Comparison of ENCODE assay signal across 22 mouse cellular contexts in the genomic region with DNA sequence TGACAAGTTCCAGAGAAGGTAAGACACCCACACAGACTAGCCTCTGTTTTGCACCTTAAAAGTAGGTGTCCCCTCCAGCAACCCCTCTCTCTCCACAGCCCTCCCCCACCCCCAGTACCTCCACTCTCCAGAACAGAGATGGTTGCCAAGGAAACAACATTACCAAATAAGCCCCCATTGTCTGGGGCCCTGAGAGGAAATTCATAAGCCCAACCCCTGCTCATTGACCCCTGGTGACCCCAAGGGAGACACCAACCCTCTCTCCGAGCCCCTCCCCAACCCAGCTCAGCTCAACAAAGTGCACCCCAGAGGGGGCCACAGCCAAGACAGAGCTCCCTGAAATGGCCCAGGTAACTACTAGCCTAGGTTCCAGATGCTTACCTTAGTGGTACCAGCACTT.
DNase-seq lines count a peak whose midpoint lies in the region; ATAC-seq and TF ChIP-seq lines count a peak whose summit lies in the region.
"Had no signal": no experiment of that assay in that cellular context is flagged by ENCODE, and none has a peak within 500 bp of the region (broad histone marks: within the 10 kb centered on the region; RNA-seq: fewer than 3 reads in every experiment).

No protein-coding gene starts in this region.

- peaks cover 69% of the 10 kb centered on the region for H3K27me3 ChIP-seq in forebrain, embryonic 10.5 days (ENCODE audit: poor library complexity, severe bottlenecking)
- H3K27me3 ChIP-seq in forebrain, embryonic 15.5 days: peaks cover 5% of the 10 kb centered on the region; the same call in 1 of the 2 replicates

- H3K4me1 ChIP-seq in forebrain, embryonic 10.5 days: peaks cover 45% of the 10 kb centered on the region
- peaks cover 8% of the 10 kb centered on the region; the same call in 1 of the 2 replicates for H3K4me1 ChIP-seq in forebrain, embryonic 15.5 days
- no peaks in the 10 kb centered on the region for H3K4me1 ChIP-seq in lung, adult 2 months (ENCODE audit: control insufficient read depth, insufficient read depth, low read length)

- WGBS in forebrain, embryonic 10.5 days: 10% methylated on average over 1 of the region's 1 CpGs
- WGBS in forebrain, embryonic 15.5 days: 13% methylated on average over 1 of the region's 1 CpGs
- 46% methylated on average over 1 of the region's 1 CpGs for WGBS in lung, adult 2 months

- no peaks in the 10 kb centered on the region for H3K36me3 ChIP-seq in forebrain, embryonic 10.5 days (replicated peaks)
- no peaks in the 10 kb centered on the region for H3K36me3 ChIP-seq in forebrain, embryonic 15.5 days
- H3K36me3 ChIP-seq: embryonic facial prominence, embryonic 12.5 days; forebrain, embryonic 12.5 days; heart, embryonic 12.5 days; hindbrain, embryonic 15.5 days had no signal

- H3K4me2 ChIP-seq in forebrain, embryonic 15.5 days (replicated peaks): no peak overlapping the region
- H3K4me2 ChIP-seq: embryonic facial prominence, embryonic 12.5 days; forebrain, embryonic 12.5 days; heart, embryonic 12.5 days; hindbrain, embryonic 15.5 days had no signal

- no peak for TF ChIP-seq POLR2A in lung, adult 2 months (IDR thresholded peaks at IDR 0.05; ENCODE audit: borderline replicate concordance, extremely low read depth, low read depth, low read length)

- no peaks in the 10 kb centered on the region for H3K9me3 ChIP-seq in forebrain, embryonic 10.5 days
- H3K9me3 ChIP-seq in forebrain, embryonic 15.5 days: no peaks in the 10 kb centered on the region
- H3K9me3 ChIP-seq: embryonic facial prominence, embryonic 12.5 days; forebrain, embryonic 12.5 days; heart, embryonic 12.5 days; hindbrain, embryonic 15.5 days had no signal

- H3K9ac ChIP-seq in forebrain, embryonic 15.5 days (replicated peaks): no peak overlapping the region
- H3K9ac ChIP-seq: embryonic facial prominence, embryonic 12.5 days; forebrain, embryonic 12.5 days; forebrain, postnatal 0 days; heart, embryonic 12.5 days; hindbrain, embryonic 15.5 days had no signal

- DNase-seq in forebrain, embryonic 10.5 days (ENCODE audit: extremely low spot score, low spot score): no peak
- DNase-seq in ES-CJ7 (ENCODE audit: low read depth, low spot score): peak; percentile 14
- peak; percentile 55 for DNase-seq in embryo, embryonic 11 days
- DNase-seq in mesoderm, embryonic 11.5 days (ENCODE audit: low read depth, low spot score): peak; percentile 35
- DNase-seq in lung, adult 2 months: no peak
- no peak for DNase-seq in ovary, postnatal 36 days (ENCODE audit: low spot score)
- no peak for DNase-seq in adrenal gland, postnatal 25 days
- DNase-seq: adrenal gland, postnatal 14 days; B cell, adult 2 months; cerebellum, adult 18-20 months; cerebellum, postnatal 10 days; forebrain, postnatal 0 days; gastrocnemius, postnatal 14 days; heart, adult 2 months had no signal

- 0 out of 2 replicates have a peak overlapping the region, but pooled peaks have one; percentile 11 for H3K27ac ChIP-seq in forebrain, embryonic 10.5 days
- H3K27ac ChIP-seq in forebrain, embryonic 15.5 days (replicated peaks): no peak overlapping the region
- H3K27ac ChIP-seq: embryonic facial prominence, embryonic 12.5 days; forebrain, embryonic 12.5 days; heart, adult 2 months; hindbrain, embryonic 15.5 days had no signal

- H3K4me3 ChIP-seq in forebrain, embryonic 10.5 days: no peak overlapping the region
- no peak overlapping the region for H3K4me3 ChIP-seq in forebrain, embryonic 15.5 days
- no peak overlapping the region for H3K4me3 ChIP-seq in lung, adult 2 months (replicated peaks; ENCODE audit: extremely low read depth, low read depth, low read length)
- H3K4me3 ChIP-seq: embryonic facial prominence, embryonic 12.5 days; forebrain, embryonic 12.5 days; heart, adult 2 months; heart, embryonic 12.5 days; hindbrain, embryonic 15.5 days had no signal

- TF ChIP-seq CTCF in lung, adult 2 months (IDR thresholded peaks at IDR 0.05; ENCODE audit: insufficient read depth, low read length): no peak

- ATAC-seq in forebrain, embryonic 15.5 days (replicated peaks): no peak
- ATAC-seq: activated CD4-positive, CD25-positive, alpha-beta regulatory T cell, adult 4 months; CD4-positive, CD25-positive, alpha-beta regulatory T cell, adult 4 months; forebrain, postnatal 0 days; inflammation-experienced regulatory T-cells, adult 6 months had no signal

Comparison
In these comparisons a context has a peak if more than half of its experiments do, and no peak if none do; other contexts are left out.
1. DNase-seq: peak in ES-CJ7 (single experiment), embryo, embryonic 11 days (single experiment) and mesoderm, embryonic 11.5 days (single experiment); none in forebrain, embryonic 10.5 days (single experiment), lung, adult 2 months (single experiment), ovary, postnatal 36 days (single experiment) and adrenal gland, postnatal 25 days (single experiment).